Mouse (Mus musculus): Measurements from ENCODE around the gene Chpt1.
A peak's percentile ranks its signal among the peaks of the same experiment; 100 is the strongest.
"Not testable (repeated sequence)": the region's sequence is repeated elsewhere in the genome, so short reads cannot be mapped to it uniquely, and the experiment has no call there.

The Chpt1 gene

GRCm38 (mm10) chr10:88503421-88504314 is at the start of gene Chpt1:
TSS of gene Chpt1 (minus strand) at chr10:88504073.
- DNase-seq (ENCODE audit: low spot score in 2 of 2): peak; percentile 72 to 77

DNA sequence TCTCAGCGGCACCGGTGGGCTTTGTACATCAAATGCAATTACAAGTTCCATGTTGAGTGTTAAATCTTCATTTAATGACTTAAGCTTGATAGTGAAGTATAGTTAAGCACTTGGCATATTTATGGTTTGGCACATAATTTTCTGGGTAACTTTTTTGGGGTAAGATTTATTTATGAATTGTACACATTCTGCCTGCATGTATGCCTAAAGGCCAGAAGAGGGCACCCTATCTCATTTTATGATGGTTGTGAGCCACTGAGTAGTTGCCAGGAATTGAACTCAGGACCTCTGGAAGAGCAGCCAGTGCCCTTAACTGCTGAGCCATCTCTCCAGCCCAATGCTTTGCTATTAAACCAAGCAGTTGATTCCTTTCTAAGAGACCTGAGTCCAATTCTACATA is 48.9 kb upstream of the Chpt1 start:
- DNase-seq (ENCODE audit: low spot score in 2 of 2): no peak

DNA sequence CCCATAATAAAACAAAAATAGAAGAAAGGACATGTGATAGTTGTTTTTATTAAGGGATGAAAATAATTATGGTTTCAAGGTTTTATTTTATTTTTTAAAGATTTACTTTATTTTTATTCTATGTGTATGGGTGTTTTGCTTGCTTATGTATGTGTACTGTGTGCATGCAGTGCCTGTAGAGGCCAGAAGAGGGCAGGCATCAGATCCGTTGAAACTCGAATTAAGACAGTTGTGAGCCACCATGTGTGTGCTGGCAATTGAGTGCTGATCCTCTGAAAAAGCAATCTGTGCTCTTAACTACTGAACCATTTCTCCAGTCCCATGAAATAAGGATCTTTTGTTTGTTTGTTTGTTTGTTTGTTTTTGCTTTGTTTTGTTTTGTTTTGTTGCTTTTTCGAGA is 46.4 kb upstream of the Chpt1 start:
- no peak for DNase-seq (ENCODE audit: low spot score in 2 of 2)

DNA sequence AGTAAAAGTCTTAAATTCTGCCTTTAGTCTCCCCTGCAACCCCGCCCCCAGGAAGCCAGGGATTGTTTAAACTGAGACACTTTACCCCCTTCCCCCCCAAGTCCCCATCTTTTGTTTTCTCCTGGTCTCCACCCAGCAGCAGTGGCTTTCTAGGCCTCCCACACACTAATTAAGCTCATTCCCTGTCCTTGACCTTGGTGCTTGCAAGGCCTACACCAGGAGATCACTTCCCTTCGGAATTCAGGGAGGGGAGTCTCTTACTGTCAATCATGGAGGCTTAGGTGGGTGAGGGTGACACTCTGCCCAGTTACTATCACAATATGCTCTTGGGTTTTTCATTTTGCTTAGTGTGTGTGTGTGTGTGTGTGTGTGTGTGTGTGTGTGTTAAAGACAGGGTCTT is 43.8 kb upstream of the Chpt1 start:
- no peak for DNase-seq (ENCODE audit: low spot score in 2 of 2)

DNA sequence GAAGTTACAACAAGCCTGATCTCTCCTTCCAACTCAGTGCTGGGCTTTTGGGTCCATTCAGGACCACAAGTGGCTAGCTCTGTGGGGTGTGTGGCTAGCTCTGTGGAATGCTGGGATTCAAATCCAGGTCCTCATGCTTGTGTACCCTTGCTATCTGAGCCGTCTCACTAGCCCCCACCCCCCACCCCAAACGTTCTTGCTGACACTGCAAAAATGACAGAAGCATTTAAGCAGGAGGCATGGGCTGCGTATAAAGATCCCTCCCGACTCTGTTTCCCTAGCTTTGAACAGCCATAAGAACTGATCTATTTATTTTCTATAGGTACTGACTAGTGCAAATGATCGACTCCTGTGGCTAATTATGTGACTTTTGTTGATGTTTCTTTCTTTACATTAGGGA is 26.8 kb upstream of the Chpt1 start:
- DNase-seq (ENCODE audit: low spot score in 2 of 2): no peak

- peak; percentile 47 to 50 for DNase-seq (ENCODE audit: low spot score in 2 of 2)
Observed at GRCm38 (mm10) chr10:88524016-88524415, 20.1 kb upstream of the Chpt1 start.

- no peak for DNase-seq (ENCODE audit: low spot score in 2 of 2)
Observed at GRCm38 (mm10) chr10:88523212-88523611, 19.3 kb upstream of the Chpt1 start.

GRCm38 (mm10) chr10:88522795-88523194 is 18.9 kb upstream of the Chpt1 start:
- no peak for DNase-seq (ENCODE audit: low spot score in 2 of 2)

- DNase-seq (ENCODE audit: low spot score in 2 of 2): not testable (repeated sequence)
Observed at GRCm38 (mm10) chr10:88515049-88515448, 11.2 kb upstream of the Chpt1 start.

- DNase-seq (ENCODE audit: low spot score in 2 of 2): peak; percentile 36 to 58
Observed at GRCm38 (mm10) chr10:88514495-88514894, 10.6 kb upstream of the Chpt1 start.

DNA sequence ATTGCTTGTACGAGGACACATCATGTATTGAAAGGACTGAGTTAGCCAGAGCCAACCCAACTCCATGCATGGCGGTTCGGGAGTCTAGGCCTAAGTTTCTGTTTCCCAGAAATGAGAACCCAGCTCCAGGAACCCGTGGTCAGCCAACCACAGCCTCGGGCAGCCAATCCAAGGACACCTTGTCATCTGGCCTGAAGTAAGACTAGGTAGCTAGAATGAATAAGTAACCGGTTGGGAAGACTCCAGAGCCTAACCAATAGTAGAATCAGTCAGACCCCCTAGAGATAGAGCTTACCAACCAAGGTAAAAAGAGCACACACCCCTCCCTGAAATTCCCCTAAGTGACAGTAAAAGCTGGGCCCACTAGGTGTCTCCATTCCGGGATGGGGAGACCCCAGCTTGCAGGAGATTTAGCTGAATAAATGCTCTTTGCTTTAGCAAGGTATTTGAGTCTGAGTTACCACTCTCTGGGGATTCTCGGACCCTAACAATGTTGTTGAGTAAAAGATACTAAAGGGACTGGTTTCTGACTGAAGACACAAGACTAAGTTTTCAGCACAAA is 9.8 kb upstream of the Chpt1 start:
- DNase-seq (ENCODE audit: low spot score in 2 of 2): no peak

- no peak for DNase-seq (ENCODE audit: low spot score in 2 of 2)
Observed at GRCm38 (mm10) chr10:88511355-88511754, 7.5 kb upstream of the Chpt1 start.

DNA sequence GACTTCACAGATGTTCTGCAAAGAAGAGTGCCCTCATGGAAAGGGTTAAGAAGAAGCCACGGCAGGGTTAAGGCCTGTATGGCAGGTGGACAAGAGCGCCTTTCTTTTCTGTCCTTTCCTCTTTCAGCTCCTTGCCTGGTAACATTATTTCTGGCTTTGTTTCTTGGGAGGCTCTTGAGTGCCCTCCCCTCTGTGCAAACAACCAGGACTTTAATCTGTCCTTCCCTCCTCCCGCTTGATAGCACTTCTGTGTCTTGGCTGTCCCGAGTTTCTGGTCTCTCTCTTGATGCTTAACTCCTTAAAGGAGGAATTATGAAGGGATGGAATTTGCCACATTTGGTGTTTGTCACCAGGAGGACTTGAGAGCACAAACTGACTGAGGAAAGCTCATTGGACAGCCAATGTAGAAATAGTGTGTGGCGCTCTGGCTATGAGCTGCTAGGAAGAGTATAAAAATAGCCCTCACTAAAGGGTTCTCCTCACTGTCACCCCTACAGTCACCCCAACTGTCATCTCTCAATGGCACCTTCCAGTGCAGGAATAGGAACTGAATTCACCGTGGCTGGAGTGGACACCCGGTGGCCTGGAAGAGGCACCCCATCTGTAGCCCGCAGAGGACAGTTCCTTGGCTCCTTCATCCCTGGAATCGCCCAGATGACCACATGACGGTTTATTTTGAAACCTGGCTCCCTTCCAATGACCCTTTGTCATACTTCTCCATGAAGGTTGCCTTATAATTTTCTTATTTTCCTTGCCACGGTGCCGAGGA is 6.8 kb upstream of the Chpt1 start:
- DNase-seq (ENCODE audit: low spot score in 2 of 2): no peak

- DNase-seq (ENCODE audit: low spot score in 2 of 2): no peak
Observed at GRCm38 (mm10) chr10:88507691-88508143, 3.8 kb upstream of the Chpt1 start.

DNA sequence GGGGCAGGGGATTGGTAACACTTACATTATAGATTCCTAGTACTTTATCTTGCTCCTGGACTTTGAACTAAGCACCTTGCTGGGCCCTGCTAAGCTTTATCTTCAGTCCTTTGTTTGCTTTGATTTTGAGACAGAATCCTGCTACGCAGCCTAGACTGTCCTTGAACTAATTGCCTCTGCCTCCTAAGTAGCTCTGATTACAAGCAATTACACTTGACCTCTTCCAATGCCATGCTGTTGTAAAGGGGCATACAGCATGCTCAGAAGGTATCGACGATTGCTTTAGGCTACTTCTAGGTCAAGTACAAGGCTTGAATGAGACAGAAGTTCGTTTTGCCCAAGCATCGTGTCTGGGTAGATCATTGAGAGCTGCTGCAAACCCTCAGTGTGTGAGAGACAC is 1.4 kb upstream of the Chpt1 start:
- no peak for DNase-seq (ENCODE audit: low spot score in 2 of 2)

DNA sequence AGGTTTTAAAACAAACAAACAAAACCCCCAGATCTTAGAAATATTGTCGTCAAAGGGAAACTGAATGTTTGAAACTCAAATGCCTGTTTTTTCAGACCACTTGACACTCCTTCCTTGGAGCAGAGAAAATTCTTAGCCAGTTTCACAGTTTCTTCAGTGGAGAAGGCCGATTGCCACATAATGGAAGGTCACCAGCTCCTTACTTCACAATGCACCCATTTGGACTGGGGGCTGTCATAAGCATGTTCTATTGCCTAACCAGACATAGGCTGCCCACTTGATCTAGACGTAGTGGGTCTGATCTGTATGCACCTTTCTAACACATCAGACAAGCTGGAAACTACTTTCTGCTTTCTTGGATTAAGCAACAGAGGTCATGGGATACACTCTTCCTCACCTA is 608 bp upstream of the Chpt1 start:
- no peak for DNase-seq (ENCODE audit: low spot score in 2 of 2)

GRCm38 (mm10) chr10:88502919-88503318 is 954 bp downstream of the Chpt1 start:
- no peak for DNase-seq (ENCODE audit: low spot score in 2 of 2)

DNA sequence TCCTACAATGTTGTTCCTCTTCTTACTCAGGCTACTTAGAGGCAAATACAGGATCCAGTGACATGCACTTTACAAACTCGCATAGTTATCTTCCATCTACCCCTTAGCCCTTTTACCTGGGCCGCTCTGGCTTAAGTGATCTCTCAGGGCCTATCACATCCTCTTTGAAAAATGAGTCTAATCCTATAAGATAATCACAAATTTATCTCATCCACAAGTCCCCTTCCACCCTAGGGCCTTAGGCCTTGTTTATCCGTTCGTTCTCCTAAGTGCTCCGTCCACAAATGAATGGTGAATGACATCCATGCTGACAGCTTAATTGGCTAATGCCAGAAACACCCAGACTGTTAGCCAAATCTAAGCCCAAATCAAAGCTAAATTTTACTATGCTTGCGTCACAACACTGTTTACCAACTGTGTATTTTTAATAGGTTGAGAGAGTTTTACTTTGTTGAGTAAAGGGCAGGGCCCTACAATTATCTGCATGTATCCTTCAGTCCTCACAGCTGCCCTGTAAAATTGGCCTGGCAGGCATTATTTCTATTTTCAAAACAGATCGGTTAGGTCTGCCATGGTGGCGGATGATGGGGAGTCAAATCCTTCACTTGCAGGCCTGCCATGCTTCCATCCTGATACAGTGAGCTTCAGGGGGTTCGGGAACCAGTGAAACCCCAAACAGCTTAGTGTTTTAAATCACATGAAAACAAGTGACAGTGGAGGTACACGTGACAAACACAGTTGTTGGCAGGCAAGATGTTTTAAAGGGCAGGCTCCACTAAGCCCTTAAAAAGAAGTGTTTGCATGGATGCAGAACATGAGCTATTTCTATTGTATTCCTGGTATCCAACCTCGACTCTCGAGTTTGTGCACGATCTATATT is 1.7 kb downstream of the Chpt1 start:
- DNase-seq (ENCODE audit: low spot score in 2 of 2): peak in 1 of 2 experiments; percentile 31

DNA sequence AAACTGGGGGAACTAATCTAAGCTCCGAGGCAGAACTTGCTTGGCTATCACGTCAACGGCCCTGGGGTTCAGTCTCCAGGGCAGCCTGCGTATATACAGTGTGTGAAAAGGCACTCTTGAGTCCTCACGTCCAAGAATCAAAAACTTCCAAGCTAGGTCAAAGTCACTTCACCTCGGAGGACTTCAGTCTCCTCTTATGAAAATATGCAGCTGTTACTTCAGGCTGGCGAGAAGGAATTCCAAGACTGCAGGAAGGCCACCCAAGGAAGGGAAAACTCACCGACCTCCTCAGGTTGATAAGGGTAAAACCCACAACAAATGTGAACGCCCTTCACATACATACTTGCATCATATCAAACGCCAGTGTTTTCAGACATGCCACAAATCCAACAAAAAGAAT is 2.5 kb downstream of the Chpt1 start:
- DNase-seq (ENCODE audit: low spot score in 2 of 2): no peak

- no peak for DNase-seq (ENCODE audit: low spot score in 2 of 2)
Observed at GRCm38 (mm10) chr10:88499993-88500392, 3.9 kb downstream of the Chpt1 start.

DNA sequence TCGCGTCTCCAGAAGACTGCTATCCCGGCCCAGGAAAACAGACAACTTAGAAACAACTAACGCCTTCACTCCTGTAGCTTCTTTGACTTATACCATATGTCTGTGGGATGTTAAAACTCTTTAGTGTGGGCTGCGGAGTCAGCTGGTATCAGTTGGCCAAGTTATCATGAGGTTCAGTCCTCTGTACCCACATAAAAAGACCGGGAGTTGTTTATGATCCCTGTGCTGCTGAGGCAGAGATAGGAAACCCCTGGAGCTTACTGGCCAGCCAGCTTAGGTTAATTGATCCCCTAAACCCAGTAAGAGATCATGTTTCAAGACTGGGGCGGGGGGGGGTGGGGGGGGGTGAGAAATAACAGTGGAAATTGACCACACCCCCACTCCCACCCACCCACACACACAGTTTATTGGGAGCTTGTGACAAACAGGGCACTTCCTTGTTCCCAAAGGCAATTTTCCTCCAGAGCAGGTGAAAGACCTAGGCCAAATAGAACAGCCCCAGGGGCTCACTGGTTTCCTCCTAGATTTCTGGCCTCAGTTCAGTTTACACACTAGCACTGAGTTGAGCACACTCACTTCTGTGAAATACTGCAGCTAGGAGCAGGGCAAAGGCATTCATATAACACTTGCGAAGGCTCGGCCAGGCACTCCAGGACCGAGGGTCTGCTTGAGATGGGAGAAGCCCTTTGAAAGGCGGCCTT is 6.9 kb downstream of the Chpt1 start:
- DNase-seq (ENCODE audit: low spot score in 2 of 2): no peak
